Mouse (Mus musculus): ENCODE measurements around the gene 1810010D01Rik. TPM values are rescaled to one million over a fixed set of nuclear protein-coding genes. Genes with fewer than 3 reads are reported as not detected.

1810010D01Rik gene
- polyA plus RNA-seq, 1 experiment: 2.3 TPM

GRCm38 (mm10) chr7:145242028-145242427 is 34.1 kb upstream of the 1810010D01Rik start:
- 66% methylated on average over 9 of the region's 9 CpGs for WGBS
- TF ChIP-seq POLR2A (IDR thresholded peaks at IDR 0.05; ENCODE audit: borderline replicate concordance, control insufficient read depth, low read depth, low read length): no peak
- TF ChIP-seq CTCF (IDR thresholded peaks at IDR 0.05; ENCODE audit: control insufficient read depth, insufficient read depth, low read length): no peak

GRCm38 (mm10) chr7:145240929-145241328 is 33.0 kb upstream of the 1810010D01Rik start:
- Histone ChIP-seq H3K27ac (ENCODE audit: control insufficient read depth, insufficient read depth, low read depth, low read length, poor library complexity) (no peak overlapping the region), H3K4me3 (replicated peaks; ENCODE audit: control insufficient read depth, low read depth, low read length) (no peak overlapping the region), H3K4me1 (ENCODE audit: control insufficient read depth, insufficient read depth, low read length) (no peaks in the 10 kb centered on the region)
- WGBS: 81% methylated on average over 4 of the region's 4 CpGs
- TF ChIP-seq CTCF (IDR thresholded peaks at IDR 0.05; ENCODE audit: control insufficient read depth, insufficient read depth, low read length) (no peak), POLR2A (IDR thresholded peaks at IDR 0.05; ENCODE audit: borderline replicate concordance, control insufficient read depth, low read depth, low read length) (no peak)

More at GRCm38 (mm10) chr7:145242028-145242427, 34.1 kb upstream of the 1810010D01Rik start:
- Histone ChIP-seq H3K4me3 (replicated peaks; ENCODE audit: control insufficient read depth, low read depth, low read length) (no peak overlapping the region), H3K4me1 (ENCODE audit: control insufficient read depth, insufficient read depth, low read length) (no peaks in the 10 kb centered on the region), H3K27ac (ENCODE audit: control insufficient read depth, insufficient read depth, low read depth, low read length, poor library complexity) (no peak overlapping the region)

GRCm38 (mm10) chr7:145239736-145240505 is 32.0 kb upstream of the 1810010D01Rik start:
- Histone ChIP-seq H3K4me3 (replicated peaks; ENCODE audit: control insufficient read depth, low read depth, low read length) (no peak overlapping the region), H3K27ac (ENCODE audit: control insufficient read depth, insufficient read depth, low read depth, low read length, poor library complexity) (no peak overlapping the region), H3K4me1 (ENCODE audit: control insufficient read depth, insufficient read depth, low read length) (no peaks in the 10 kb centered on the region)
- TF ChIP-seq POLR2A (IDR thresholded peaks at IDR 0.05; ENCODE audit: borderline replicate concordance, control insufficient read depth, low read depth, low read length) (no peak), CTCF (IDR thresholded peaks at IDR 0.05; ENCODE audit: control insufficient read depth, insufficient read depth, low read length) (no peak)
- WGBS: 80% methylated on average over 8 of the region's 8 CpGs

DNA sequence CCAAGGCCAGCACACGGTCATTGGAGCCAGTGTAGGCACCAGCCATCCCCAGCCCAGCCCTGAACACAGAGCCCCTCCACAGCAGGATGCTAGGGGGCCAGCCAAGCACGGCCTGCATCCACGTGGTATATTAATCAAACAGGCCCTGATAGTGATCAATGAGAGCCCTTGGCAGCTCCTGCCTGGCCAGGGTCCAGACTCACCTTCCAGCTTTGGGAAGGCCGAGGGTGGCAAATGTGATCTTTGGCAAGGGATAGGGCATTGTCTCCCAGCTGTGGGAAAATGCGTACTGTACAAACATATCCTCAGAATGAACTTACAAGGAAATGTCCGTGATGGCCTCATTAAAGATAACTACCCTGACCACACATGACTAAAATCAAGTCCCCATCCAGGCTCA is 31.2 kb upstream of the 1810010D01Rik start:
- H3K4me3 ChIP-seq (replicated peaks; ENCODE audit: control insufficient read depth, low read depth, low read length): no peak overlapping the region
- H3K27ac ChIP-seq (ENCODE audit: control insufficient read depth, insufficient read depth, low read depth, low read length, poor library complexity): no peak overlapping the region
- H3K4me1 ChIP-seq (ENCODE audit: control insufficient read depth, insufficient read depth, low read length): no peaks in the 10 kb centered on the region
- TF ChIP-seq CTCF (IDR thresholded peaks at IDR 0.05; ENCODE audit: control insufficient read depth, insufficient read depth, low read length): no peak
- no peak for TF ChIP-seq POLR2A (IDR thresholded peaks at IDR 0.05; ENCODE audit: borderline replicate concordance, control insufficient read depth, low read depth, low read length)
- 81% methylated on average over 6 of the region's 6 CpGs for WGBS

DNA sequence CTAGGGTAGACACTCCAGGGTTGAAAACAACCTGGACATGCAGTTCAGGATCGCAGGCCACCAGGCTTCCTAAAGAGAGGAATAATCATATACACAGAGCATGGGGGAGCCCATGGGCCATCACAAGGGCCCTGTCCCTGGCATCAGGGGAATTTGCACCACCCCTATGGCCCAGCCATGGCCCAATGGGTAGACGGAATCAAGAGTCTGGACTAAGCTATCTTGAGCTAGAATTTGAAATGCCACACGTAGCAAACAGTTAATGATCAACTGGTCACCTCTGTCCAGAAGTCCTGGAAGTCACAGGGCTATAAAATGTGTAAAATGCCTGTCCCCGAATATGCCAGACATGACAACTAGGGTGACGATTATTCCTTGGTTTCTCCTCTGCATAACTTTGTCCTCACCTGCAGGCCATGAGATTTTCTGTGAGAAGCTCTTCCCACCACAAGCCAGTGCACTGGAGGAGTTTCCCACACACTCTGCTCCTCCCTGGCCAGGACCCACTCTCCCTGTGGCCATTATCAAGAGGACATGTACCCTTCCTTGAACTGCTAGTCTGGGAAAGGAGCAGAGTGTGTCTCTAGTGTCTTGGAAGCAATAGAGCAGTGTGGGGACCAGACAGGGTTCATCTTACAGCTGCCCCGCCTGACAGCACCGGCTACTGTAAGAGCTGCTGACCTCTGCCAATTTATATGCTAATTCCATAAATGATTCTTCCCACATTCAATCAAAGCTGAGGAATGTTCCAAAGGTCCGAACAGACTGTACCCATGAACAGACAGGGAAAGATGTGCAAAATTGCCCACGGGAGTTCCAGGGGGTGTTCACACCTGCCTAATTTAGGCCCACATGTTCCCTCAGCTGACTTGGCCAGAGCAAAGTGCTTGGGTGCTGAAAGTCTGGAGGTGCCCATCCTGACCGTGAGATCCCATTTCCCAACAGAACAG is 27.2 kb upstream of the 1810010D01Rik start:
- 78% methylated on average over 10 of the region's 10 CpGs for WGBS
- H3K4me3 ChIP-seq (replicated peaks; ENCODE audit: control insufficient read depth, low read depth, low read length): no peak overlapping the region
- TF ChIP-seq POLR2A (IDR thresholded peaks at IDR 0.05; ENCODE audit: borderline replicate concordance, control insufficient read depth, low read depth, low read length) (no peak), CTCF (IDR thresholded peaks at IDR 0.05; ENCODE audit: control insufficient read depth, insufficient read depth, low read length) (no peak)
- no peaks in the 10 kb centered on the region for H3K4me1 ChIP-seq (ENCODE audit: control insufficient read depth, insufficient read depth, low read length)
- H3K27ac ChIP-seq (ENCODE audit: control insufficient read depth, insufficient read depth, low read depth, low read length, poor library complexity): no peak overlapping the region

DNA sequence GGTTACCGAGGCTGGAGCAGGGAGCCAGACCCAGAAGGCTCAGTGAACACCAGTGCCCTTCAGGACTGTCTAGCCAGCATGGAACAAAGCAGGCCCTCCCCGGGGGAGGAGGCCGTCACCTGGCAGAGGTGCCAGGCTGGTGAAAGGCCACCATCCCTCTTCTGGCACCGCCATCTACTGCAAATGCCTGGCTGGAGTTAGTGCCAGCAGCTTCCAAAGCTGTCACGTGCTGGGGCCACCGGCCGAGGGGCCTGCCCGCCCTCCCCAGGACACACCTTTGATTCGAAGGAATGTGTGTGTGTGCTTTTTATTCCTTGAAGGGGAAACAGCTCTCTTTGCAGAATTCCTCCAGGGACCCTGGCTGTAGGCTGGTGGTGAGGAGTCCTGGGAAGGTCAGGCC is 23.7 kb upstream of the 1810010D01Rik start:
- H3K27ac ChIP-seq (ENCODE audit: control insufficient read depth, insufficient read depth, low read depth, low read length, poor library complexity): no peak overlapping the region
- WGBS: 79% methylated on average over 9 of the region's 9 CpGs
- H3K4me3 ChIP-seq (replicated peaks; ENCODE audit: control insufficient read depth, low read depth, low read length): no peak overlapping the region

GRCm38 (mm10) chr7:145226641-145227040 is 18.7 kb upstream of the 1810010D01Rik start:
- Histone ChIP-seq H3K4me1 (ENCODE audit: control insufficient read depth, insufficient read depth, low read length) (no peaks in the 10 kb centered on the region), H3K4me3 (replicated peaks; ENCODE audit: control insufficient read depth, low read depth, low read length) (no peak overlapping the region), H3K27ac (ENCODE audit: control insufficient read depth, insufficient read depth, low read depth, low read length, poor library complexity) (no peak overlapping the region)
- WGBS: 79% methylated on average over 6 of the region's 6 CpGs
- no peak for TF ChIP-seq CTCF (IDR thresholded peaks at IDR 0.05; ENCODE audit: control insufficient read depth, insufficient read depth, low read length)
- TF ChIP-seq POLR2A (IDR thresholded peaks at IDR 0.05; ENCODE audit: borderline replicate concordance, control insufficient read depth, low read depth, low read length): no peak

More for the DNA sequence above, 23.7 kb upstream of the 1810010D01Rik start:
- no peaks in the 10 kb centered on the region for H3K4me1 ChIP-seq (ENCODE audit: control insufficient read depth, insufficient read depth, low read length)
- TF ChIP-seq CTCF (IDR thresholded peaks at IDR 0.05; ENCODE audit: control insufficient read depth, insufficient read depth, low read length) (no peak), POLR2A (IDR thresholded peaks at IDR 0.05; ENCODE audit: borderline replicate concordance, control insufficient read depth, low read depth, low read length) (no peak)

DNA sequence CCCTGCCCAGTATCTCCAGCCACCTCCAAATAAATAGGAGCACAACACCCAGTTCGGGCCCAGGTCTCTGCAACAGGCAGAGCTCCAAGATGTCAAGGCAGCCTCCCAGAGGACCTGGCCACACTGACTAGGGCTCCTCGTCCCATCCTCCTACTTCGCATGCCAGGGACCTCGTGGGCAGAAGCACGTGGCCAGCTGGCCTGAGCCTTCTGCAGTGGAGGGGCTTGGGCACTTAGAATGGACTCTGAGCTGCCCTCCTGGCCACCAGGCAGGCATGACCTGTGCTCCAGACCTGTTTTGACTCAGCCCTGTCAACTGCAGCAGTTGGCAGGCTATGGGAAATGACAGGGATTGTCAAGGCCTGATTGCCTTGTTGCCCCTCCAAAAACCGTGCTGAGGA is 17.7 kb upstream of the 1810010D01Rik start:
- no peak for TF ChIP-seq POLR2A (IDR thresholded peaks at IDR 0.05; ENCODE audit: borderline replicate concordance, control insufficient read depth, low read depth, low read length)
- TF ChIP-seq CTCF (IDR thresholded peaks at IDR 0.05; ENCODE audit: control insufficient read depth, insufficient read depth, low read length): no peak
- H3K27ac ChIP-seq (ENCODE audit: control insufficient read depth, insufficient read depth, low read depth, low read length, poor library complexity): no peak overlapping the region
- H3K4me1 ChIP-seq (ENCODE audit: control insufficient read depth, insufficient read depth, low read length): no peaks in the 10 kb centered on the region
- WGBS: 82% methylated on average over 6 of the region's 6 CpGs
- H3K4me3 ChIP-seq (replicated peaks; ENCODE audit: control insufficient read depth, low read depth, low read length): no peak overlapping the region

Data from bone marrow, adult 2 months (tissue).